Mouse (Mus musculus) cerebellum, postnatal 36 days (tissue): ENCODE results near the gene Trpm3.
"Not testable (repeated sequence)": the region's sequence is repeated elsewhere in the genome, so short reads cannot be mapped to it uniquely, and the experiment has no call there.

ENCODE experiments used
- DNase-seq, 2 experiments: peaks; one replicate each; pipeline ENCODE4 v3.0.0; 2021 to 2022; ENCODE audit warnings: mixed read lengths in 2 of 2

Gene Trpm3

DNA sequence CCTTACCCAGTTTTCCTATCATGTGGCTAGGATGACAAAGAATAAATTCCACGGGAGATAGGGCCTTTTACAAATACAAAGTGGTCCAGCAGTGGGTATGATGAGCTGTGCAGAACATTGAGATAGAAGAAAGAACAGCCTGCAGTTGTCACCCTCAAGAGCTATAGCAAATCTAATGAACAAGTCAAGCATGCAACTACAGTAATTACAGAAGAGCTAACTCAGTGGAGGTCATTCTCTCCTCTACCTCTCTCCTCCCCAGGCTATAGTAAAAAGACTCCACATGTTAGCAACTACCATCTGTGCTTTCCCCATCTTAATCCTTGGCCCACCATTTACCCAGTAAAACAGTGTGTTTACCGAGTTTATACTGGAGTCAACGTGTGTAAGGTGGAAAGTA lies 629.4 kb downstream of the Trpm3 start:
- DNase-seq = no peak

DNA sequence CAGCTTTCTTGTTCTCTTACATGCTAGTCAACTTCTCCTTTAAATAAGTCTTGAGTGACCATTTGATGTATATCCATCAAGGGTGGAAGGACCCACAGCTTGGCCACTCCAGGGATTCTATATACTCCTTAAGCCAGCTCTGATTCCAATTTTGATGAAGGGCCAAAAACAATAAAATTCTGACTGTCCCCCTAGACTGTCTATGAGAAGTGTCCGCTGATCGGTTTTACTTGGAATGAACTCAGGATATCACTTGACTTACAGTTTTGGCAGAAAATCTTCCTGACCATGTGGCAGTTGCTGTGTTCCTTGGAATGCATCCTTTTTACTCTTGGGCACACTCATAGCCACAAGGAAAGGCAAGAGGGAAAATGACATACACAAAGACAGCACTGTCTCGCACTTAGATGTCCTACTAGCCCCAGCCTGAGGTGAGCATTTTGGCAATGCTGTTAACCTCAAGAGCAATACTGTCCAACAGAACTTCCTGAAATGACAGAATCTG lies 636.4 kb downstream of the Trpm3 start:
- no peak for DNase-seq

DNA sequence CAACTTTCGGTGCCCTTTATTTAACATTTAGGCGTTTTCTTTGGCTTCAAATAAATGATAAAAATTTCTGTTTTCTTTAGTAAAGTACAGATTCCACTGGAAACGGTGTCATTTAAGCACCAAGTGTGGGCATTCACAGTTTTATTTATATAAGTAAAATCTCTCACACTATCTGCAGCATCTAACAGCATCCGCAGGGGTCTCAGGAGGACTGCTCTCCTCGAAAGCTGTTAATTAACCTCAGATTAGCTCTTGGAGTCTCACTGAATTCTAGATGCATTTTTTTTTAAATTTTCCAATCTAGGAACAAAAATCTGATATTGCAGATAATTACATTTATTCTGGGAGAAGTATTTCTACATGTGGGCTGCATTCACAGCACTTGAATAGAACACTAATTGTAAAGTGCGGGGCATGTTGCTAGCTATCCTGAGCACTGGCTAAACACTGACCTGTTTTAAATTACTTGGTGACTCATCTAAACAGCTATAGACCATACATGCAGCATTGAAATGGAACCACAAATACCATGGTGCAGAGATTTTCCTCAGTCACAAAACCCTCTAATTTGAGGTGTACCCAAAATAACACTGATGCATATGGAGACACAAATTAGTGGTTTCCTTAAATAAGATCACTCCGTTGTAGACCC lies 641.5 kb downstream of the Trpm3 start:
- DNase-seq = no peak

DNA sequence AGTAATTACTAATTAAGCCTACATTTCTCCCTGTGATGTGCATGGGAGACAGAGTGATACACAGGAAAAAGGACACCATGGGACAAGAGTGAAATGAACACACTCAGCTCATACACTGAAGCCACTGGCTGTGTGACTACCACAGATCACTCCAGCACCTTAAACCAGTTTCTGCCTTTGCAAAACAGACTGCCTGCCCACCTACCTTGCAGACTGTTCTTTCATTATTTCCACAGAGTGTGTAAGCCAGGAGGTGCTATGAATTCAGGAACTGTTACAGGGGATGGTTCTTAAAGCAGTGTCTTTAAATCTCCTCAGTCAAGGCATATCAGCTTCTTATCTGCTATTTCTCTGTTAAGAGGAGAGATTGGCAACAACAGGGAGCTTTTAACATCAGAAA lies 642.7 kb downstream of the Trpm3 start:
- DNase-seq = no peak

DNA sequence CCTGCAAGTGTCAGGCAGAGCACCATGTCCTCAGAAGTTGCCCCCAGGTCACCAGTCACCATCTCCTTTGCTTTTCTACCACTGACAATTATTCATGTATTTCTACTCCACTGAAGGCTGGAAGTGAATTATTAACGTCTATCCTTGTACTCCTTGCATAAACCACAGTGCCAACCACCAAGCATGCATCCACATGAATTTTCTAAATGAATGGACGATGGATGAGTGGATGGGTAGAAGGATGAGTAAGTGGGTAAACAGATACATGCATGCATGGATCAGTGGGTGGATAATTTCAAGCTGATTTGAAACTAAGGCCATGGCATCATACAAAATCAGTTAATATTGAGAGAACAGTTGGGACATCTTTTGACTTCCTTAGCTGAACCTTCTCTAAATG lies 644.9 kb downstream of the Trpm3 start:
- no peak for DNase-seq

DNA sequence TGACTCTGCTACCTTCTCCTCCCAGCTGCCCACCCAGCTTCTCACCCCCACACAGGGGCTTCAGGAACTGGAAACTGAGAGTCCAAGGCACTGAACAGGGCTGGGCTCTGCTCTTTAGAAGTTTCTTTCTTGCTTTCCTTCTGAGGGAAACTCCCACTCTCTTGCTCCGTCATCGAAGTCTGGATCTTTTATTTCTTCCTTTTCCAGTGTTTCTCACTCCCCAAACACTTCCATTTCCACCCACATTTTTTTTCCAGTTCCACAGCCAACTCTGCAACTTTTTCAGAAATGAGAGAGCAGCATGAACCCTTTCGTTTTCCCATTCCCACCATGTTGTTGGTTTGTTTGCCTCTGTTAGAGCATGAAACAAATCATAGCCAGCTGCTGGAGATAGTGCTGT lies 650.9 kb downstream of the Trpm3 start:
- no peak for DNase-seq

DNA sequence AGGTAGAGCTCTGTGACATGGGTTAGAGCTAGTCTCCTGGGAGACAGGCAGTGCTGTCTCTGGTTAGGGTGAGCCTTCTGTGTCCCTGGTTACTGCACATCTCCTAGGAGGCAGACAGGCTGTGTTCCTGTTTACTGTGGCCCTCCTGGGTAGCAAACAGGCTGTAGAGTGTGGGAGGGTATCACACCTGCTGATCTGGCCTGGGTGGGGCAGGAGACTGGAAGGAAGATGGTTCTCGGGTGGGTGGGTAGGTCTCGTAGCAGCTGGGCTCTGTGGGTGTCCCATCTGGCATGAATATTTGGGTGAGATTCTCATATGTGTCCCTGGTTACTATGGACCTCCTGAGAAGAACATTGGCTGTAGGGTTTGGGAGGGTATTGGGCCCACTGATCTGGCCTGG lies 658.1 kb downstream of the Trpm3 start:
- DNase-seq = peak in 1 of 2 experiments; percentile 39

DNA sequence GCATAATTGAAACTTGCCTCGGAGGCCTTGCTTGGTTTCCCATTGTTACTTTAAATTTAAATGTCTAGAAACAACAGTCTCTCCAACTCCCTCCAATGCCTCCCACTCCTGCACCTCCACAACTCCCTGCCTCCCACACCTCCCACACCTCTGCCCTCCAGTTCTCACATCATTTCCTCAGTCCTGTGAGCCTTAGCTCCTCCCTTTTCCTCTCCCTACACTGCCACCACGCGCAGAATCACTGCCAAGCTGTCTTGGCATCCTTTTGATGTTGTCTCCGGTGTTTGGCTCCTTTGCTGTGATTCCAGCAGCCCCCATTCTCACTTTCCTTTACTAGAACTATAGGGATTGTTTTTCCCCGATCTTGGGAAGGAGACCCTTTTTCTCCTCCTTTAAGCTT lies 661.6 kb downstream of the Trpm3 start:
- DNase-seq = peak; percentile 35 to 39

DNA sequence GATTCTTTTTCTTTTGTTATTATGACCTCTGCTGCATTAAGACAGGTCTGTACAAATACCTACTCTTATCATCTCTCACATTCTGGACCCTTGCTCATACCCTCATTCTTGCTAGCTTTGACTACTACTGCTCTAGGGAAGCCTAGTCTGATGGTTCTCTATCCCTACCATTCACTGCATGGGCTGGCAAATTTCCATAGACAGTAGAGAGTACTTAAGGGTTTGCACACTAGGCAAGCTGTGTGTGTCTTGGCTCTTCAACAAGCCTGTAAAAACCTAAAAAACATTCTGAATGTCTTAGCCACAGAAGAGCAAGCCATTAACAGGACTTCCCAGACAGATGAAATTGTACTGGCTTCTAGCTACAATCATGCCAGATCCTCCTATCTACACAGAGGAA lies 664.5 kb downstream of the Trpm3 start:
- DNase-seq = peak in 1 of 2 experiments; percentile 43

DNA sequence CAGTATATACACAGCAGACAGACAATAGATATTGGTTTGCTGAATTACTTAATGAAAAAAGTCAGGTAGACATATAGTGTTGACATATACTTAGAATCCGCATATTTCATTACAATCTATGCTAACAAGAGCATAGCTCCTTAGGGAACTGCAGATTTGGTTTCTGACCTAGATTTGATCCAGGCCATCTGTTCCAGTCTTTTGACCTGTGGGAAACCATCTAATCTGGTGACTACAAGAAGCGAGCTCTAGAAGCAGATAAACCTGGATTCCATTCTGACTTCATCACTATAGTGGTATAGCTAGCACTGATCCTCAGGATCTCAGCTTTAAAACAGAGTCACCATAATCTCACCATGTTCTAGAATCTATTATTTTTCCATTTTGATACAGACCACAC lies 665.5 kb downstream of the Trpm3 start:
- DNase-seq = peak; percentile 40 to 68

DNA sequence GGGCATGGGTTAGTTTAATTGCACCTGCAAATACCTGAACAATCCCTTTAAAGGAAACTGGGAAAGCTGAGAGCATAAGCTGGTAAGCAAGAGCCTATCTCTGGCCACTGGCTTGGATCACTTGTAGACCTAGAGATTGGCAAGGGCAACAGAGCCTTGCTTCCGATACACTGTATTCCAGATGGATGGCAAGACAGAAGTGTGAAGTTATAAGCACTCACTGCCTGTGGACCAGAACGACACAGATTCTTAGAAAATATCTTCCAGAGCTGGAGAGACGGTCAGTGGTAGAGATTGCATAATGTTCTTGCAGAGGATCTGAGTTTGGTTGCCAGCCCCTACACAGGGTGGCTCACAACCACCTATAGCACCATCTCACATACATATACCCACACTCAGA lies 671.4 kb downstream of the Trpm3 start:
- DNase-seq = no peak

DNA sequence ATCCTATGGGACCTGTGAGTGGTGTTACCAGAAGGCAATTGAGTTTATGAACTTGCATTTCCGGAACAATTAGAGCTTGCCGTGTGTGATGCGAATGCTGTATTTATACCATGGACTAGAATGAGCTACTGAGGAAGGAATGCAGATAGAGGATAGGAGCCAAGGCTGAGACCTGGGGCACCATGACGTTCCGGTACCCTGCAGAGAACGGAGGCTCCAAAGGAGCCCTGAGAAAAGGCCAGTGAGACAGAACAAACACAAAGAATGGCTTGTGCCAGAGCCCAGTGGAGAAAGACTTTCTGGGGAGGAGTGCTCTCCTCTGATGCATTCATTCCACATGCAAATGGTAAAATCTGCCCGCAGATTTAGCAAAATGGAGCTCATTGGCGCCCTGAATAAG lies 682.9 kb downstream of the Trpm3 start:
- DNase-seq = no peak

DNA sequence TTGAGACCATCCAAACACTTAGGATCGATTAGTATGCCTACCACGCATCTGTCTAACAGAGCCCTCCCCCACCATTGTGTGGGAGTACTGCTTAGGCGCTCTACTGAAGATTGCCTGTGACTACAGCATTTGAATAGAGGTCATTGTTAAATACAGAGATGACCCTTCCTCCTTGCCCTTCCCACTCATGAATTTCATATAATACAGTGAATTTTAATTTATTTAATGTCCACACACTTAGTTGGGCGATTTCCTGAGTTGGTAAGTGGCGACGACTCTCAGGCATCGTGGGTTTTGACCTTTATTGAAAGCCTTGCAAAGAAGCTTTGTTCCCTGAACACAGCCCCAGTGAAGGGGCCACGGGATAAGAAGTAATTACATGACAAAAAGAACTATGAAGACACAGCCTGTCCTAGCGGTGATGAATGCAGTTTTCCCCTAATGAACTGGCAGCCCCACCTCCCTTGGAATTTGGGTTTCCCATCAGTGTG lies 684.7 kb downstream of the Trpm3 start:
- no peak for DNase-seq

DNA sequence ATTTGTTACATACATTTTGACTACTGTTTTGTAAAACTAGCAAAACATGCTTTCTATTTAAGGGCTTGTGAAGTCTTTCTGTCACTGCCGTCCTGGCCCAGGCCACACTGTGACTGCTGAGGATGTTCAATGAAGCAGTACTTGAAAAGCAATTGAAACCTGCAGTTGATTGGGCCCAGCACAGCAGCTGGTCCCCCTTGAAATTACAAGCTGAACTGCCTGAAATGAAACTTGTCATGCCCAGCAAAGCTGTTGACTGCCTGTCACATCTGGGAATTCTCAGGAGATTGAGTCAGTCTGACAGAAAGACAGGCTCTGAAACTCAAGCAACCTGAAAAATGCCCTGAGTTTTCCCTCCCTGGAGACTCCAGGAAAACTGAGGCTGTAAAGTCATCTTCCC lies 687.0 kb downstream of the Trpm3 start:
- DNase-seq = no peak

DNA sequence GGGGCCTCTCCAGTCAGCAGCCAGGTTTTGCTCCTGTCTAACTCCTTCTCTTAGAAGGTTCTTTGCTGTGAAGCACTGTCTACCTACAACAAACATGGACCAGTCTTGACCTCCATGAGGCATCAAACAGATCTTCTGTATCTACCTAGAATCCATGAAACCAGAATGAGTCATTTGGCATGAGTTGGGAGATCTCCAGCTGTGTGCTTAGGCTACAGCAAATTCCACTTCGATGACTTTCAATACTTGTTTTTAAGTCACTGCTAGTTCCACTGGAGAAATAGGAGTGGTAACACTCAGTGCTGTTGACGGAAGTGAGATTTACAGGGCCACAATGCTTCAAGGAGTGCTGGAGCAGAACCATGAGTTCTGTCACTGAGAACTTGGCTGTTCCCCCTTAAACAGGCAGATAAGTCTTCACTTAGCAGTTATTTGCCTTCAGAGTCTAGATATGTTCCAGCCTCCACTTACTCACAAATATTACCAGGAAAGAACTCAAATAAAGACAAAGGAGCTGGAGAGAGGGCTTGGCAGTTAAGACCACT lies 689.4 kb downstream of the Trpm3 start:
- no peak for DNase-seq

DNA sequence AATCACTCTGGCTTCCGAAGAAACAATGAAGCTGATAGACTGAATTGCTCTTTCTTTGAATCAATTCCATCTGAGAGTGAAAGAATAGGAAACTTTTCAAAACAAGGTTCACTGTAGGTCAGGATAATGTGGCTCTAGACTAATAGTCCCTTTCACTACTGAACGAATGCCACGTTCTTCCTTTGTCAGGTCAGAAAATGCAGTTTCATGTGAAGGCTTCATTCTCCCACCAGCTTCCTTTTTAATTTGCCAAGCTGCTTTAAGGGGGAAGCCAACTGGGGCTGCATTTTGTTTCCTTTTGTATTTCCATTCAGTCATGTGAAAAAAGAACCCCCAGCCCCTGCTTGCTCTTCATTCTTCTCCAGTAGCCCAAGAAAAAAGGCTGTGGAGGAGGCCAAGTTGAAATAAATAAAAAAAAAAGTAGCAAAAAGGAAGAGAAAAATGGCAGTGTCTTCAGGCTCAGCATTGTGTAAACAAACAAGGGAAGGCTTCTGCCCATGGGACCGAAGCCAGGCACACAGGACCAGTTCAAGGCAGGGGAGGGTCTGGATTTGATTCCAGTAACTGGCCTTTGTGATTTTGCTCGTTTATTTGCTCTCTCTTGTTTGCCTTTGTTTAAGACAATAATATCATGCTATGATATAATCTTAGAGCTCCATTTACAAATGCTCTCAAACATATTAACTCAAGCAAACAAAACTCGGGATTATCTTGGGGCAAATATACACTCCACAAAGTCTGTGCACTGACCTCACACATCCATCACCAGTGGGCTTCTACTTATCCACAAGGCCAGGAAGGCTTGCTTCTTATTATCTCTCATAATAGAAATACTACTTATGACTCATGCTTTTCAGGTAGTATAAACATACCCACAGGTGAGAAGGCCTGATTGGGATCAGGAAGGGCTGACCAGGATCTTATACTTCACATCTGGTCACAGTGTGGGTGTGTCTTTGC lies 702.5 kb downstream of the Trpm3 start:
- DNase-seq = no peak

DNA sequence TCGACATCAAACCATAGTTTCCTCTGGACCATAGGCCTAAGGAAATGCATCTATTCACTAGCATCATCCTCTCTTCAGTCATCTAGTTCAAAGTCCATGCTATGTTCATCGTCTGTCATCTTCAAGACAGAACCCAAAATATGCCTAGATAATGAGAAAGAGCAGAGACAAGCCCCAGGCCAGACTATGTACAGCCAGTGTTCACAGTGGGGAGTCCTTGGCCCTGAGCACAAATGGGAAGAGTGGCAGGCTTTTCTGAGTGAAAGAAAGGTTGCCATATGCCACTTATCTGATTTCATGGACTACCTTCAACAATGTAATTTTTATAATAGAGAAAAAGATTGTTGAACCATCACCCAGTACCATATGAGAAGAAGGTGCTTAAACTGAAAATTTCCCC lies 703.9 kb downstream of the Trpm3 start:
- DNase-seq = peak; percentile 77

DNA sequence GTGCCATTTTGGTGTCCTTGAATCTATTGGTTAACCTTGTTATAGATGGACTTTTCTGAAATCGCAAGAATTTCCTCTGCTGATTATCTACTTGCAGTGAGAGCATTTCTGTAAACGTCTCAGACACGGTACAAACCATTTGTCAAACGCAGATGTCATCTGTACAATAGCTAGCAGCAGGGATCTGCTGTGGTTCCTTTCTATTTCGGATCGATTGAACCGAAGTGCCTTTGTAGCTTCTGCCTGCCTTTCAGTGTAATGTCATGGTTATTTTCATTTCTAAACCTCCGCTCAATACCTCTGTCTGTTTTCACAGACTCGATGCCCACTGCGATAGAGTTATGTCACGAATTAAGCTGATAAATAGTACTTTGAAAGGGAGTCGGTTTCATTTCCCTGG lies 708.9 kb downstream of the Trpm3 start:
- no peak for DNase-seq

DNA sequence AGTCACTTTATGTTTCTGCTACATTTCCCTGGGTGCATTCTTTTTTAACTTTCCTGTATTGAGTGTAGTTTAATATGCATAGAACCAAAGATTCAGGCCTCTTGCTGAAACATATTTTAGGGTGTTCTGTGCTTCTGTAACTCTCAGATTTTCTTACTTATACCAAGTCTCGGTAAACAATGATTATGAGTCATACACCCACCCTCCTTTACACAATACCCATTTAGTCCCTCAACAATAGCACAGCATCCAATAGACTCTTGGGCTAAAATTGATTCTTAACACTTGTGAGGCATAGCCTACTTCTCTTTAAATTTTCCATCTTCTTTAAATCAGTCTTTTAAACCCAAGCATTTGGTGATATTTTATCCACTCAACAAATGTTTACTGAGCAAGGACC lies 709.4 kb downstream of the Trpm3 start:
- DNase-seq = no peak

DNA sequence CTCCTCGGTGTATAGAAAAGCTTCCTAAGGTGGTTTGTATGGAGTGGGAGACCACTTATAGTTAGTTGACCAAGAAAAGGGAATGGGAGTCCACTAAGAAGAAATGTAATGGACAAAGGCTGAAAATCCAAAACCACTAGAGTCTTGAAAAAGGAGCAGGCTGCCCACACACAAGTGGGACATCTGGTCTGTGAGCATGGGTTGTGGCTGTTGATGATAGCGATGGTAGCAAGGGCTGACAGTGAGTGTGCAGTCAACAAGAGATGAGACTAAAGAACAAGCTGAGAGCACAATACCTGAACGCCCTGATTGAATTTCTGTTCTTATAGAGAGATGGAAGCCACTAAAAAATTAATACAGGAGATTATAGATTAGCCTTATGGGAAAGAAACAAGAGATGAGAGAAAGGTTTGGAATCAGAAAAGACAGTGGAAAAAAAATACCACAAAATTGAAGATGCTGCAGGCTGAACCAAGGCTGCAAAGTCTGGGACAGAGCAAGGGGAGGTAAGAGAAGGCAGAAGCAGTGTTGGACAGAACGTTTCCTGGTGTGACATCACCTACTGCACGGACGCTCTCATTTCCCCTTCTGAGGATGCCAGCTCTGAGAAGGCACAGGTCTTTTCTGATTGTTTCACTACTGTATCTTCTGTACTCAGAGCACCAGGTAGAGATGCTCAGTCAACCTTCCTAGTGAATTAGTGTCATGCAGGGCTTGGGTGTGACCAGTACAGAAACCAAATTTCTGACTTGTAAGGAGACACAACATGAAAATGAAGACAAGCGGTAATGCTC lies 710.1 kb downstream of the Trpm3 start:
- DNase-seq = no peak

DNA sequence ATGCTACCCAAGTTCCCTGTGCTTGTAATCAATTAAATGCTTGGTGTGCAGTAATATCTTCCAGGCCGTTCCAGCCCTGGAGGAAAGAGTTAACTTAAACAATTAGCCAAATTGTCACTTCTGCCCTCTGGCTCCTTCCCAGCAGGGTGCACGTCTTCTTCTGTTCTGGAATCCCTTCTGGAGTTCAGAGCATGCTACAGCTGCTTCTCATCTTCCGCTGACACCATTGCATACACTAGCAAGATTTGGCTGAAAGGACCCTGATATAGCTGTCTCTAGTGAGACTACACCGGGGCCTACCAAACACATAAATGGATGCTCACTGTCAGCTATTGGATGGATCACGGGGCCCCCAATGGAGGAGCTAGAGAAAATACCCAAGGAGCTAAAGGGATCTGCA lies 712.6 kb downstream of the Trpm3 start:
- DNase-seq = not testable (repeated sequence)

DNA sequence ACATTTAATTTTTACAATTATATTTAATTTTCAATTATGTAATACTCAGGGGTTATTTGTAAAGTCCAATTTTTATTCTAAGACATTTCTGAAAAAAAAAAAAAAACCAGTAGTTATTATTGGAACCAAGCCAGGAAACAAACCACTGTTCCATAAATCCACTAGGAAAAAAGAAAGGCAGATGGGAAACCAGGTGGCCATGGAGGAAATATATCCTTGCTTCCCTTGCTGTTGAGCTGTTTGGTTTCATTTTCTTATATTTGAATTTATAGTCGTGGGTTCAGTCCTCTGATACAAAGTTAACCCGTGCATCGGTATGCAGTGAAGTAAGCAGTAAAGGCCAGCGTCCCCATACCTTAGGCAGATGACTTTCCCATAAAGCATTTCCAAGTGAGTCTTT lies 720.8 kb downstream of the Trpm3 start:
- peak in 1 of 2 experiments; percentile 53 for DNase-seq

DNA sequence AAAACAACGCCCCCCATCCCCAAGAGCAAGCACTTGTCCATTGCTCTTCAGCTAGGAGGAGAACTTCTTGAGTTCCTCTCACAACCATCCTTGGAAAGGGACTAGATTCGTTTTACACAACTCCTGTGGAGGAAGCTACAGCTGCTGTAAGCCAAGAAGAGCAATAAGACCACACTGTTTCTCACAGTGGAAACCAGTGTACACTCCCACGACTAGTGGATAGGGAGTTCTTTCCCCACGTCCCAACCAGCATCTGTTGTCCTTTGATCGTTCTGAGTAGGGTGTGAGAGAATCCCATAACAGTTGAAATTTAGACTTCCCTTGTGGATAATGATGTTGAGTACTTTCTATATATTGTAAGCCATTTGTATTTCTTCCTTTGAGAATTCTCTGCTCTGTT lies 728.6 kb downstream of the Trpm3 start:
- no peak for DNase-seq
